Mouse (Mus musculus) heart, postnatal 0 days (tissue): ENCODE measurements around the gene Col8a2. TPM values are rescaled to one million over a fixed set of nuclear protein-coding genes. Genes with fewer than 3 reads are reported as not detected.

Source experiments
- ATAC-seq: fragments of 200-750 bp; cut with Nextera tagmentation; 2 replicates; pipeline ENCODE4 v1.8.0; 2017; ENCODE audit warnings: low read depth, moderate number of reproducible peaks, moderate library complexity; ENCODE audit not compliant: insufficient read depth
- DNase-seq: peaks from one replicate; pipeline ENCODE4 v3.0.0-alpha.2; 2016; ENCODE audit warnings: low spot score
- H3K27ac ChIP-seq: fragments of 300-500 bp; sonication (generic); 2 replicates; pipeline ENCODE4 v1.5.1; 2014; ENCODE audit warnings: low read depth, mild to moderate bottlenecking
- H3K27me3 ChIP-seq: fragments of 300-500 bp; sonication (generic); 2 replicates; pipeline ENCODE4 v1.6.1; 2014; ENCODE audit warnings: low read length, mixed read lengths; ENCODE audit not compliant: control insufficient read depth, insufficient read depth
- H3K36me3 ChIP-seq: fragments of 300-500 bp; sonication (generic); replicated peaks from 2 replicates; pipeline ENCODE4 v1.6.1; 2014; ENCODE audit warnings: low read length, mixed read lengths; ENCODE audit not compliant: control insufficient read depth, insufficient read depth
- H3K4me1 ChIP-seq: fragments of 300-500 bp; sonication (generic); 2 replicates; pipeline ENCODE4 v1.6.1; 2014; ENCODE audit warnings: antibody characterized with exemption; ENCODE audit not compliant: control insufficient read depth, insufficient read depth
- H3K4me2 ChIP-seq: fragments of 300-500 bp; sonication (generic); 2 replicates; pipeline ENCODE4 v1.6.1; 2014; ENCODE audit warnings: low read depth, mild to moderate bottlenecking, low read length, moderate library complexity
- H3K4me3 ChIP-seq: fragments of 300-500 bp; sonication (generic); 2 replicates; pipeline ENCODE4 v1.5.1; 2014; ENCODE audit warnings: low read depth, low read length
- H3K9ac ChIP-seq: fragments of 300-500 bp; sonication (generic); replicated peaks from 2 replicates; pipeline ENCODE4 v1.6.1; 2014; ENCODE audit warnings: low read depth, low read length, mixed read lengths
- H3K9me3 ChIP-seq: fragments of 300-500 bp; sonication (generic); replicated peaks from 2 replicates; pipeline ENCODE4 v1.6.1; 2016; ENCODE audit warnings: low read length; ENCODE audit not compliant: control insufficient read depth
- CTCF ChIP-seq: IDR thresholded peaks from 2 replicates; pipeline ENCODE4 v1.5.1; 2016; ENCODE audit warnings: antibody characterized with exemption, control low read depth, low read depth
- EP300 ChIP-seq: IDR thresholded peaks from 2 replicates; pipeline ENCODE4 v1.6.1; 2016; ENCODE audit warnings: antibody characterized with exemption, low read depth
- WGBS: fragments of 180-500 bp; shearing (Covaris S2); extraction: QIAGEN DNeasy Blood & Tissue Kit; methylation state at CpG from one replicate; pipeline ENCODE4 v1.1.7; 2014; 5-methylcytosine and 5-hydroxymethylcytosine counted together
- polyA plus RNA-seq: library from polyadenylated mRNA; unstranded; fragments of >200 nt; fragmentation: Nextera tagmentation; extraction: Ambion mirVana; gene quantifications from 2 replicates; pipeline ENCODE4 v1.2.1, GENCODE M21; 2015
- total RNA-seq: library from RNA; depleted of rRNA; stranded (reverse); fragments of >200 nt; gene quantifications from 2 replicates; pipeline ENCODE4 v1.2.3, GENCODE M21; 2014; ENCODE audit warnings: low replicate concordance

Gene Col8a2
- total and polyA plus RNA-seq, 2 experiments from 2014 or later: 0.71 to 4.3 TPM

- whole genome bisulfite sequencing: under 1% methylated on average over 34 of the region's 34 CpGs
- ATAC-seq (peak; percentile 56; the same call in 1 of the 2 replicates), DNase-seq (peak; percentile 53)
- Histone ChIP-seq H3K4me2 (peak overlapping the region; percentile 65), H3K9me3 (no peaks in the 10 kb centered on the region), H3K36me3 (no peaks in the 10 kb centered on the region), H3K4me1 (peaks cover 5% of the 10 kb centered on the region), H3K9ac (peak overlapping the region; percentile 45), H3K27me3 (peaks cover 47% of the 10 kb centered on the region), H3K27ac (peak overlapping the region; percentile 13; the same call in 1 of the 2 replicates), H3K4me3 (peak overlapping the region; percentile 25)
- TF ChIP-seq CTCF (peak; percentile 26; the same call in 1 of the 2 replicates), EP300 (no peak)
Observed at GRCm38 (mm10) chr4:126296617-126297101, 10.1 kb downstream of the Col8a2 start.

- under 1% methylated on average over 37 of the region's 50 CpGs for WGBS
- Histone ChIP-seq H3K9ac (no peak overlapping the region), H3K27me3 (peaks cover 54% of the 10 kb centered on the region), H3K9me3 (no peaks in the 10 kb centered on the region), H3K36me3 (no peaks in the 10 kb centered on the region), H3K4me3 (peak overlapping the region; percentile 30), H3K4me2 (peak overlapping the region; percentile 49), H3K4me1 (peaks cover 5% of the 10 kb centered on the region), H3K27ac (no peak overlapping the region)
- TF ChIP-seq EP300 (no peak), CTCF (no peak)
- no peak for DNase-seq
- no peak for ATAC-seq
Observed at GRCm38 (mm10) chr4:126300916-126301583, 14.5 kb downstream of the Col8a2 start.

GRCm38 (mm10) chr4:126301584-126302309 is 15.2 kb downstream of the Col8a2 start:
- DNase-seq (no peak), ATAC-seq (no peak)
- Histone ChIP-seq H3K9ac (no peak overlapping the region), H3K4me1 (peaks cover 5% of the 10 kb centered on the region), H3K4me2 (peak overlapping the region; percentile 49), H3K9me3 (no peaks in the 10 kb centered on the region), H3K27me3 (peaks cover 51% of the 10 kb centered on the region), H3K4me3 (peak overlapping the region; percentile 30), H3K36me3 (no peaks in the 10 kb centered on the region), H3K27ac (no peak overlapping the region)
- no peak for TF ChIP-seq EP300
- no peak for TF ChIP-seq CTCF
- WGBS: 12% methylated on average over 27 of the region's 27 CpGs

- ATAC-seq: no peak
- Histone ChIP-seq H3K4me1 (no peaks in the 10 kb centered on the region; the same call in 1 of the 2 replicates), H3K9ac (no peak overlapping the region), H3K27me3 (peaks cover 40% of the 10 kb centered on the region), H3K4me3 (no peak overlapping the region), H3K36me3 (no peaks in the 10 kb centered on the region), H3K9me3 (no peaks in the 10 kb centered on the region), H3K27ac (no peak overlapping the region), H3K4me2 (no peak overlapping the region)
- DNase-seq: no peak
- no peak for TF ChIP-seq CTCF
- TF ChIP-seq EP300: no peak
- 63% methylated on average over 4 of the region's 4 CpGs for WGBS
Observed at GRCm38 (mm10) chr4:126303877-126304276, 17.3 kb downstream of the Col8a2 start.

- Histone ChIP-seq H3K9me3 (no peaks in the 10 kb centered on the region), H3K36me3 (no peaks in the 10 kb centered on the region), H3K27me3 (peaks cover 39% of the 10 kb centered on the region), H3K4me2 (no peak overlapping the region), H3K4me3 (no peak overlapping the region), H3K27ac (no peak overlapping the region), H3K9ac (no peak overlapping the region), H3K4me1 (peaks cover 3% of the 10 kb centered on the region; the same call in 1 of the 2 replicates)
- TF ChIP-seq CTCF: no peak
- no peak for TF ChIP-seq EP300
- ATAC-seq (no peak), DNase-seq (no peak)
- 83% methylated on average over 1 of the region's 1 CpGs for WGBS
Observed at GRCm38 (mm10) chr4:126305428-126305827, 18.8 kb downstream of the Col8a2 start.
